Mouse (Mus musculus): ENCODE data around the gene Prox1. TPM values are rescaled to one million over a fixed set of nuclear protein-coding genes. Genes with fewer than 3 reads are reported as not detected.

Prox1 gene
- 5.5 and 6.1 TPM in 2 replicates for polyA plus RNA-seq (2015; fragmentation: Nextera tagmentation; extraction: Ambion mirVana)

DNA sequence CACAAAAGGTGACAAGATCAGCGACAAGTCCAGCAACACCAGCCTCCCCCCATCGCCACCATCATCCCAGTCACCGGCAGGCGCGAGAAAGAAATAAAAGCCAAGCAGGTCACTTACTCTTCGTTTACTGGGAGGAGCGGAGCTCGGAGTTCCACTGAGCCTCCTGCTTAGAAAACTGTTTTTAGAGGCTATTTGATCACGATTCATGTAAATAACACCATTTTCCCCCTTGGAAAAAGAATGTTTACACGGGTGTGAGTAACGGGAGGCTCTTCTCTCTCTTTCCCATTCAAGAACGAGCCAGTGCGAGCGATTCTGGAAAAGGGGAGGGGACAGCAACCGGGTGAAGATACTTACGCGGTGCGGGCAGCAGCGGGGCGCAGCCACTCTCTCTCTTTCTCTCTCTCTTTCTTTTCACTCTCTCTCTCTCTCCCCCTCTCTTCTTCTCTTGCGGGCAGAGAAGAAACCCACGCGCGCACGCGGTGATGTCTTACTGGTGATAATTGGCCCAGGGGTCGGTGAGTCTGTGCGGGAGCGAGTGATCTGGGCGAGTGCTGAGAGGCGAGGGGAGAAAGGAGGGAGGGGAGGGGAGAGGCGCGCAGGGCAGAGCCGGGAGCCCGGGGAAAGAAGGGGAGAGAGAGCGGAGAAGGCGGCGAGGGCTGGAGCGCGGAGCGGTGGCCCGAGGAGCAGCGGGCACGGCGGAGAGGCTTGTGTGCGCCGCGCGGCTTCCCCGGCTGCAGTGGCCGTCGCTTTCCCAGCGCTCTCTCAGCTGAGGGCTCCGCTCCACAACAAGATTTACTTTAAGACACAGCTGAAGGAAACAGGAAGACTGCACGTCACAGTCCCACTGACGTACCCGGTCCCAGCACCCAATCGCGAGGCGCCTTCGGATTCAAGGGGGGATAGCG lies at the start of gene Prox1:
TSS of gene Prox1 (minus strand) at position 804 of the 908 bp plus-strand sequence.

Other genes starting within 250 kb of the Prox1 start
- gene Smyd2, start 248.4 kb downstream of the Prox1 start, polyA plus RNA-seq (2015; fragmentation: Nextera tagmentation; extraction: Ambion mirVana): 57.5 and 79.2 TPM in 2 replicates